Mouse (Mus musculus): ENCODE data around the gene Lmf1. TPM values are rescaled to one million over a fixed set of nuclear protein-coding genes. Genes with fewer than 3 reads are reported as not detected.

Lmf1 gene
- total RNA-seq, 2 experiments from 2014 or later = 24.9 to 34.0 TPM

DNA sequence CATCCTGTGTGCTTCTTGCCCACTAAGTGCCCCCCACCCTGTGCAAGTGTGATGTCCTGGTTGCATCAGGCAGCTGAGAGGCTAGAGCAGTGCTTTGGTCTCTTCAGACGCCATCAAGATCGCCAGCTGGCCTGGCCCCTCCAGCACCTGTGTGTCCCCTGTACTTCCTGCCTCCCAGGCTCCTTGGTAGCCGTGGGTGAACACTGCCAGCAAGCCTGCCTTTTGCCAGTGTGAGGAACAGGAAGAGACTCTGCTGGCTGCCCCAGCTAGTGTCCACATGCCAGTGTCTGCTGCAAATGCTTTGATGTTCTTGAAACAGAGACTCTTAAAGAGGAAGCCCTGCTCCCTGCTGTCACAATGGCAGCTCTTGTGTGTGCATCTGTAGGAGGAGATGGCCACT, 18.7 kb downstream of the Lmf1 start:
- DNase-seq (ENCODE audit: extremely low spot score in 1 of 2, low spot score in 1 of 2) = no peak

DNA sequence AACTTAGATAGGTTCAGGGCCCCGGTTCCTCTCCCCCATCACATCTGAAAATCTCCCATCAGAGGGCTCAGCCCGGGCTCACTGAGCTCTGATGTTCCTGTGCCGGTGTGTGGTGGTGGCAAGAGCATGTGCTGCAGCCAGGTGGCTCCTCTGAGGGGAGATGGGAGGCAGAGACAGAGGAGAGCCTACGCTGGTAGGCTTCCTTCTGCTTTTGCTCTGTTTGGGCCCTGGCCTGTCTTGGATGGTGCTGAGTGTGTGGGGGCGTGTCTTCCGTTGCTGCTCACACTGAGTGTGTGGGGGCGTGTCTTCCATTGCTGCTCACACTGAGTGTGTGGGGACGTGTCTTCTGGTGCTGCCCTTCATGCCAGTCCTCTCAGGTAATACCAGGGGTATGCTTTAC, 23.5 kb downstream of the Lmf1 start:
- no peak for DNase-seq (ENCODE audit: extremely low spot score in 1 of 2, low spot score in 1 of 2)

DNA sequence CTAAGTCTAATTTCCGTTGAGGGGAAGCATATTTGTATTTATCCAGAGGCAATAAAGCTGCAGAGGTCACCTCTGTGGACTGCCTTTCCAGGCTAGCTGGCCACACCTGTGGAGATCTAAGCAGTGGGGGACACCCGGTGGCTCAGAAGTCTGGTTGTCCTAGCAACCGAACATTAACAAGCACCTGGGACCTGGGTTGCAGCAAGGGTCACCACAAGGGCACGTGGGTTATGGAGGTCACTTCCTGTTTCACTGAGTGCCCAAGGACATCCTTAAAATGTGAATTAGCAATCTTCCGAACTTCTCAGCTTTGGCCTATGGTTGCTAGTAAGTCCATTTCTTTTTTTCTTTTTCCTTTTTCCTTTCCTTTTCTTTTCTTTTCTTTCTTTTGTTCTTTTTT, 25.3 kb downstream of the Lmf1 start:
- DNase-seq (ENCODE audit: extremely low spot score in 1 of 2, low spot score in 1 of 2) = no peak

DNA sequence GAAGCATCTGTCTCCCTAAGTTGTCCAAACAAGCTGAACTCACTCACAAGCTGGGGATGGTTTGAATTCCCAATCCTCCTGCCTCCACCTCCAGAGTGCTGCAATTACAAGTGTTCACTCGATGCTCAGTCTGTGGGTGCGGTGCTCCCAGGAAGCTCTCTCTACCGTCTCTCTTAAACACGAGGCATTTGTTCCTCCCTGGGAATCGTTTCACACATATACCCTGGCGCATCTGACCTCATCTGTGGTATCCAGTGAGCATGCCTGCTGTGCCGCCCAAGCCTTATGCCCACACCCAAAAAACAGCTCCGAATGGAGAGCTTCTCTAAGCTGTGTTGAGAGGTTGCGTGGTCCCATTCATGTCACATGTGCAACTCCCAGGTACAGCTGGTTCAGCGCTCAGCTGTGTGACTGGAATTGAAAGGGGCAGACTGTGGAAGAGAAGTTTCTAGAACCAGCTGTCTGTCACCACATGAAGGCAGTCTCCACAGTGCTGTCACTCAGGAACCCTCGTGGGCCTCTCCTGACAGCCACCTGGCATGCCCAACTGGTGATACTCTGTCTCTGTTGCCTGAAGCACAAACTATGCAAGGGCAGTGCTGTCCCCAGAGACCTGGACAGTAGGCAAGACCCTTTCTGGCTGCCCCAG, 29.4 kb downstream of the Lmf1 start:
- DNase-seq (ENCODE audit: extremely low spot score in 1 of 2, low spot score in 1 of 2) = no peak

DNA sequence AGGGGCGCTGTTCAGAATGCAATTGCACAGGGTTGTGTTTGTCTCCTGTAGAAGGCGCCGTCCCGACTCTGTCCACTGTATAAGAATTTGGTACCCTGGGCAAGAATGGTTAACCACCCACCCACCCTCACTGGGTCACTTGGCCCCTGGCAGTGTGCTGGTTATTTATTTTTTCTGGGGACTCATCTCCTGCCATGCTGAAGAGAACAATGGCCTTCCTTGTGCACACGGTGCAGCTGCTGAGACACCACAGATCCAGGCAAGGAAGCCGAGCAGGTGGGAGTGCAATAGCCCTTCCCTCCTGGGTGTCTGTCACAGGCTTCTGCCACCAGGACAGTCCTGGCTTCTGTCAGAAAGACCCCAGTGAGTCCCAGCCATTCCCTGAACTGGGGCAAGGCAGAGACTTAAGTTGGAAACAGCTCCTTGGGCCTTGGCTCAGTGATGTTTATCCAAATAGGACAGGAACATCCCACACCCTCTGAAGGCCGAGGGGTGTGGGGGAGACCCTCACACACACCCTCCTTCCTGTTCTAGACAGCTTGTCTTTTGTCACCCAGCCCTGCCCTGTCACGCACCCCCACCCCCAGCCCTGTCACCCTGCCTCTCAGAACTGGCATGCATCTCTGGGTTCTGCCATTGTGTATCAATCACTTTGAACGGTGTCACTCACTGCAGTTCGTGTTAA, 30.1 kb downstream of the Lmf1 start:
- no peak for DNase-seq (ENCODE audit: extremely low spot score in 1 of 2, low spot score in 1 of 2)

DNA sequence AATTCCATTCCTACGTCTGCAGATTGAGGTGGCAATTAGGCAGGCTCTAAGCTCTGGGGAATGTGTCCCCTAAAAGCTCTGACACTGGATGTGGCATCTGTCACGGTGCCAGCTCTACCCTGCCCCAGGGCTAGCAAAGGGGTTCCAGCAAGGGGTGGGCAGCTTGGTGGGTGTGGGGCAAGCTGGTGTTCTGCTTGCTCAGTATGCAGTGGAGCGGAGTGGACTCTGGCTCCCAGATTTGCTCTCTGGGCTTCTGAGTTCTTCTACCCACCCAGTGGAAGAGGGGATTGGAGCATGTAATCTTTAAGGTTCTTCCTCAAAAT, 30.6 kb downstream of the Lmf1 start:
- no peak for DNase-seq (ENCODE audit: extremely low spot score in 1 of 2, low spot score in 1 of 2)

DNA sequence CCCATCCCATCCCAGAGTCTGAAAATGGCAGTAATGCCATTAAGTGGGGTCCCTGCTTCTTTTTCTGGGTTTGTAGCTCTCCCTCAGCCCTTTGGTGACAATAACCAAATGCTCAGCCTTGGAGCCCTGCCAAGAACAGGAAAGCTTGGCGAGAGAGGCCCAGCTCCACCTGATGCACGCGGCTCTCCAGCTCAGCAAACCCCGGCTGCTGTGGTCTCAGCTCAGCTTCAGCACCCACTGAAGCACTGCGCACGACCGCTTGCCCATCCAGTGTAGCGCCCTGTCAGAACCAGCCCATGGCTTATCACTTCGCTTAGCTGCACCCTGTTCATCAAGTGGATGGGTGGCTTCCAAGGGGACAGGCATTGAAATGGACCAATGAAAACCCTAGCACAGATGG, 31.3 kb downstream of the Lmf1 start:
- DNase-seq (ENCODE audit: extremely low spot score in 1 of 2, low spot score in 1 of 2) = peak in 1 of 2 experiments; percentile 55

DNA sequence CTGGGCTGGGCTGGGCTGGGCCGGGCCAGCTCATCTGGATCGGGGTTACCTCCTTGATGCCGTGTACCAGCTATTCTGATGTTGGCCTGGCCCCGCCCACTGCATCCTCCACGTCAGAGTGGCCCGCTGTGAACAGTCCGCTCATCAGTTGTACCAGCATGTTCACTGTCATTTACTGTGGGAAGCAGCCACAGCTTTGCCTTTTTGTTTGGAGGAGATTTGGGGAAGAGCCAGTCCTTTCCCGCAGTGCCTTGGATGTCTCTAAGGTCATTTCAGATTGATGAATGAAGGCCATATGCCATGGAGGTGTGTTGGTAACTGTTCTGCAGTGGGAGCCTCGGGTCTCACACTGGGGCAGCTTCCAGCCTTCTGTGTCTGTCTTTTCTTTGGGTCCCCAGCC, 33.7 kb downstream of the Lmf1 start:
- DNase-seq (ENCODE audit: extremely low spot score in 1 of 2, low spot score in 1 of 2) = no peak

DNA sequence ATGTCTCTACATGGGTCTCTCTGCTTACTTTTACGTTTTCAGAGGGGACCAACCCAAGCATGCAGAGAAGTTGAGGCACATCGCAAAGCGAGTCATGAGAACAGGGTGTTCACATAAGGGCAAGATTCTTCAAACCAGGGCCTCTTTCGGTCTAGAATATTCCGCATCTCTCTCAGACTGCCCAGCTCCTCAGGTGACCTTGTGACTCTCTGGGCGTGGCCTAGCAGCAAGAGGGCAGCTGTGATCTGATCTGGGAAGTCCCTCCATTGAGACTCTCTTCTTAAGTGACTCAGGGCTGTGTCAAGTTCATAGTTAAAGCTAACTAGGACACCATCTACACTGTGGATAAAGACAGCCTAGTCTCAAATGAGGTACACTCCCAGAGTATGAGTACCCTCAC, 34.4 kb downstream of the Lmf1 start:
- DNase-seq (ENCODE audit: extremely low spot score in 1 of 2, low spot score in 1 of 2) = no peak

DNA sequence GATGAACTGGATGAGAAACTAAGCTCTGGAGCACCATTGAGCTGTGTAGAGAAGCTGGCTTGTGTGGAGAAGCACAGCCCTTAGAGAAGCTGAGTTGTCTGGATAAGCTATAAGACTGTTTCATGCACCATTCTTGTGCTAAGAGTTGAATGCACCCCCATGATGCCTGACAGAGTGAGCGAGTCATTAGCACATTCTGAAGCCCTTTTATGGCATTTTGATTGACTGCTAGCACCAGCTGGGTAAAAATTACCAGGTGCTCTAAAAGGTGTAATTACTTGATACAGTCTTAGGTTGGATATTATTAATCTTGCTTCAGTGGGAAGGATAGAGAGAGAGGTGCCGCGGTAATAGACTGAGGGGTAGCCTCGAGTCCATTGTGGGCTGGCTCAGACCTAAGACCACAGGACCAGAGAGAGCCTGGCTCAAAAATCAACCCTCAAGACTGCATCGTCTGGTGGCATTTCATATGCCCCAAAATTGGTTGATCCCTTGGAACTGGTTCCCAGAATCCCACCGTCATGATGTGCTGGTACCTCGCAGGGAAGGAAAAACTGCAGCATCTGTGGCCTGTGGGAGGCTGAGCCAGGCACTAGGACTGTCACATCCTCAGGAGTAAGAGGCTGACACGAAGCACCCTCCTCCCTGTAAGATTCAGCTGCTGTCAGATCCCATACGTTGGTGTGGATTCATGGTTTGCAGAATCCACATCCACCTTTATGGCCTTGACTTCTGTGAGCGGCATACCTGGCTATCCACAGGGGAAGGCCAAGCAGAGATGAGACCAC, 36.0 kb downstream of the Lmf1 start:
- no peak for DNase-seq (ENCODE audit: extremely low spot score in 1 of 2, low spot score in 1 of 2)

DNA sequence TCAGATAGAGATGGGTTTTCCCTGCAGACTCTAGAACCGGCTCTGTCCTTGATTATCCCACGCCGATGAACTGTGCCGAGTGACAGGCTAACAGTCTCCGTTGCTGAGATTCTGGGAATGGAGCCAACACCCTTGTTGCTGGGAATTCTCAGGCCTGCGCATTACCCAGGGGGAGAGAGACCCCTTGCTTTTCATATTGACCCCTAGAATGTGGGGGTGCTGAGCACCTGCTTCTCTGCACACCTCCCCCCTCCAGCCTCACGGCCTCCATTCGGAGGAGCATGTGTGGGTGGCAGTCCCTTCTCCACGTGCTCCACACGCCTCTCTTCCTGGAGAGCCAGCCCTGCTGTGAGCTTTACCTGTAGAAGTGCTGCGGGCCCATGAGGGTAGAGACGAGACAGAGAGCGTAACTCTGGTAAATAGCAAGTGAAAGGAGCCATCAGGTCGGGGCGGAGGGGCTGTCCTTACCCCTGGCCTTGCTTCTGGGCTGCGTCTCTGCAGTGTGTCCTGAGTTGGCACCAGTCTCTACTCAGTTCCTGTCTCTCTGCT, 39.7 kb downstream of the Lmf1 start:
- no peak for DNase-seq (ENCODE audit: extremely low spot score in 1 of 2, low spot score in 1 of 2)

DNA sequence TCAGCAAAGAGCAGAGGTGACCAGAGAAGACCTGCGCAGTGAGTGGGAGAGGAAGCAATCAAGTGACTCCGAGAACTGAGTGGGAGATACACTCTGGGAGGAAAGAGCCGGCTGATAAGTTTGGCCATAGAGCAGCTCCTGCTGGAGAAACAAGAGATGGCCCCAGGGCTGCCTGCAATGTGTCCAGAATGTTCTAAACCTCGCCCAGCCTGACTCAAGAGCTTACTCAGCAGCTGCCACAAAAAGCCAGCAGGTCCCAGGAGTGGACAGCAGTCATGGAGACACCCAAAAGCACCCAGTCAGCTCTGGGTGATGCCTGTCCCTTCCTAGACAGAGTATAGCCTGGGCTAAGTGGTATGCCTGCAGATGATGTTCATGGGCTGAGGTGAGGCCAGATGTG, 44.6 kb downstream of the Lmf1 start:
- no peak for DNase-seq (ENCODE audit: extremely low spot score in 1 of 2, low spot score in 1 of 2)

DNA sequence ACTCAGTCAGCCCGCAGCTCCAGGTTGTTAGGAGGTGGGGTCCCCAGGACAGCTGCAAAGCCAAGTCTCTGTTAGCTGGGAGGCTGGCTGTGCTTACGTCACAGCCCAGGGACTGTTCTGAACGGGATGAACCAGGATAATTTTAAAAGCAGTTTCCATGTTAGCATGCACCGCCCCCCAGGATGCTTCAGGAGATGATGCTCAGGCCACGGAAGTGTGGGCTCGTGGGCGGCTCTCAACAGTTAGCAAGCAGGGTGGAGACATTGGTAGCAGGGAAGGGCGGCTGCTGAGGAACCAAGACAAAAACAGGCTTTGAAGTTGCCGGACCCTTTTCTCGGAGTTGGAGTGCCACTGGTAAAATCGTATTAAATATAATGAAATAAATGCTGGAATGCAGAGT, 45.0 kb downstream of the Lmf1 start:
- DNase-seq (ENCODE audit: extremely low spot score in 1 of 2, low spot score in 1 of 2) = no peak

DNA sequence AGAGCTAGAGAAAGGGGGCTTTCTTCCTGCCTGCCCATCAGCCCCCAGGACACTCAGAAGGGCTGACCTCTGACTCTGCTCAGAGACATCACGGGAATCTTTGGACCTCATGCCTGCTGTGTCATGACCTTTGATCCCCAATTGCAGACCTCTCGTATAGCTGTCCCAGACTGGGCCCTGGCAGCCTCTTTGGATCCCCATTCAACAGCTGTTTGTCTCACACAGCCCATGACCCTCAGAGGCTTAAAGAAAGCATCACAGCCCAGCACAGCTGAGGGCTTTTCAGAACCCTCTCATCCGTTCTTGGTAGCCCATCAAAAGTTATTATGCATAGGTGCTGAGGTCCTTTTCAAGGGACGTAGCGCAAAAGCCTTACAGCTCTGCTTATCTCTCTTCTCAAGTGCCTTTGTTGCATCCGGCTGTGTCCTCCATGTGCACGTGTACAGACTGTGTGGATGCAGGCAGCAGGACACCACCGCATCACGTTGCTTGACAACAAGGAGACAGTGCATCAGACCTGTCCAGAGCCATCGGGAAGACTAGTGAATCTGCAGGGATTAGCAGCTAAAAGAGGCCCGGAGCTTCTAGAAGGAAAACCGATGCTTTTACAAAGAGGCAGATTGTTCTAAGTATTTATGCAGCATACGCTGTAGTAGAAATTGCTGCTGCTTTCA, 45.7 kb downstream of the Lmf1 start:
- DNase-seq (ENCODE audit: extremely low spot score in 1 of 2, low spot score in 1 of 2) = no peak

DNA sequence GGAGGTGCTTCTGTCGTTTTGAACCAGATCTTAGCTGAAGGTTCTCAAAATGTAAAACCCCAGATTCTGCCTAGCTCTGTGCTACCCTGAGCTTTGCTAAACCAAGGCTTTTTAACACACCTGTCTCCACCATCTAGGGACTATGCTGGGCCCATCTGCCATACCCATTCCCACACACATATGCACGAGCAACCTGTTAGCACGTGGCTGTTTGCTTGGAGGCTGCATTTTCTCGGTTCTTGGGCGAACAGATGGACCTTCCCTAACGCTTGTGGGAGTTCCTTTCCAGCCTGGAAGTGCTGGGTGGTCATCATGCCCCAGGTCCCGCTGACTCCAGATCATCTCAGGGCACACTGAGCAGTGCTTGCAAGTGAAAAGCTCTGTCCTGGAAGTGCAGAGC, 46.4 kb downstream of the Lmf1 start:
- no peak for DNase-seq (ENCODE audit: extremely low spot score in 1 of 2, low spot score in 1 of 2)

DNA sequence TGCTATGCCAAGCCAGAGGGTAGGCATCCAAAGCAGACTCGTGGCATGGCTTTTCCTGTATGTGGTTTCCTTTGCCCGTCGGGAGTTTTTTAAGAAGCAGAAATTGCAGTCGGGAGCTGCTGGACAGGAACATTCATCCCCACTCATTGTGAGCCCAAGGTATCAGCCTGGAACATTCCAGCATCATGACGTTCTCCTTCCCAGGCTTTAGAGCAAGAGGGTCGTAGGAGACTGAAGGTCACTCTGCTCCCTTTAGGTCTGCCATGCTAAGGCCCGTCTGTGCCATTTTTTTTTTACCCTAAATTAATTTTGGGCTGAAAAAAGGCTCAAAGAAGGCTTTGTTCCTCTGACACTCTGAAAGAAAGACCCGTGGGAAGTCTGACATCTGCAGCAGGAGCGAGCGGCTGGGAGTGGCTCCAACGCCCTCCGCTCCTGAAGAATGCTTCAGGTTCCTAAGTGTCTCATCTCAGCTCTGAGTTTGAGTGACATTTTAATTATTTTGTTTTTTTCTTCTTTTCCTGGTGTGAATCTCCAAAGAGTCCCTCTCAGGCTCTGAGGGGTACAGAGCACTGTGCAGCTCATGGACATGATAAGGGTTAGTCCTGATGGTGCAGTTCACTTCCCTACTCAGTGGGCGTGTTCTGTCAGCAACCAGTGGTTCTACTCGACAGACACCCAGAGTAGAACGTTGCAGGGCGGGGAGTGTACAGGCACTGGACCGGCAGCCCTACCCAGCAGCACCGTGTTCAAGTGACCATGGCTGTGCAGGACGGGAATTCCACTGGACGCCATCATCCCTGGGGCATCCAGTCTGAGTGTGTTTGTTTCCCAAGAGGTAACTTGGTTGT, 47.5 kb downstream of the Lmf1 start:
- no peak for DNase-seq (ENCODE audit: extremely low spot score in 1 of 2, low spot score in 1 of 2)

DNA sequence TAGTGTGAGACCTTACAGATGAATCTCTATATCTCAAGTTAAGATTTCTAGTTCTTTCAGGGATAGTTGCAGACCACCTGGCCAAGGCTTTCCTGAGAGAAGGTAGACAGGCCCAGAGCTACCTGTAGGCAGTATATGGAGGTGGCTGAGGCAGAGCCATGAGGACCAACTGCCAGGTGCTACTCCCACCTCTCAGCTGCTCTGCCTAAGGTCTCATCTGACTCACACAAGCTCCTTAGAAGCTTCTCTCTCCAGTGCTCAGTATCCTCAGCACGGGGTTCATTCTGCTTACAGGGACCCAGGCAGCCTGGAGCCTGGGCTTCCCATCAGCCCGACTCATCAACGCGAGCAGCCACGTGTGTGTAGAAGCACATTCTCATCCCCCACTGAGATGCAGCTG, 51.4 kb downstream of the Lmf1 start:
- DNase-seq (ENCODE audit: extremely low spot score in 1 of 2, low spot score in 1 of 2) = no peak

DNA sequence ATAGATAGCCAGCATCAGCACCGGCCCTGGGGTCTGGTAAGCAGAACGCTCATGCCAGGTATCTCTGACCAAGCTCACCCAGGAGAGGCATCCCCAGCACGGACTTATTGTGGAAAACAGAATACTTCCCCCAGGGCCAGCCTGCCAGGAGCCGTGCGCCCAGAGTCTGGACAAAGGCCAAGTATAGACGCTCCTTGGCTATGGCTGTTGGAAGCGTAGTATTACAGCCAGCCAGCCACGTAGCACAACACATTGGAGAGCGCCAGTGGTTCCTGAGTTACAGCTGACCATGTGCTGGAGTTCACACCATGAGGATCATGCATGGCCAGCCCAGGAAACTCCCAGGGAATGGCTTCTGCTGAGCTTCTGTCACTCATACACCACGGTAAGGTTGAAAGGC, 55.2 kb downstream of the Lmf1 start:
- DNase-seq (ENCODE audit: extremely low spot score in 1 of 2, low spot score in 1 of 2) = no peak

DNA sequence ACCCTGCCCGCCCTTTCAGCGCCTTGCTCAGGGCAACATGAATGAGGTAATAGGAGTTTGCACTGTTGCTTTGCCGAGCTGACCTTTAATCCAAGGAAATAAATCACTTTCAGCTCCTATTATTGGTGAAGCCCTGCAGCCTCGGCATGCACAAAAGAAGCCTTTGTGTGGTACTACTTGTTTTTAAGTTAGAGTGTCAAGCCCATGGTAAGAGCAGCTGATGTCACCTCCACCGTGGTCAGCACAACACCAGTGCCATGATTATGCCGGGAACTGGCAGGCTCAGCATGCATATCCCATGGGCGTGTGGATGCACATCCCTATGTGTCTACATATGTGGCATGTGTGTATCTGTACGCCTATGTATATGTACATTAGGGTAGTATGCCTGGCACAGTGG, 56.5 kb downstream of the Lmf1 start:
- DNase-seq (ENCODE audit: extremely low spot score in 1 of 2, low spot score in 1 of 2) = no peak

DNA sequence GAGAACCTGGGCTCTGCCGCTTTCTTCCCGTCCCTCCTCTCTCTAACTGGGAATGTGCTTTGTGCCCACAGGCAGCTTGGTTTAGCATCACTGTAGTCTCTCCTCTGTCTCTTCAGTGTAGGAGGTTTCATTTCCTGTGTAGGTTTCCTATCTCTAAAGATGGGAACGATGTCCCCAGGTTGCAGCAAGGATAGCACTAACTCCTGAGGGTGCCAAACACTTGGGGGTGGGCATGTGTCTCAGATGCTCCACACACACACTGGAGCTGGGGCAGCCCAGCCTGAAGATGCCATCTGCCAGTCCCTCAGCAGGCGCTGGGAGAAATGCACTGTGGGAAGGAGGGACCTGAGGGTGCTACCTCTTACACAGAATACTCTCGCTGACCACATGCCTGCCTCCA, 56.9 kb downstream of the Lmf1 start:
- no peak for DNase-seq (ENCODE audit: extremely low spot score in 1 of 2, low spot score in 1 of 2)

All from layer of hippocampus, postnatal 25 days (tissue).